Mouse (Mus musculus) midbrain, embryonic 16.5 days (tissue): ENCODE measurements around the gene P2rx2. TPM values are rescaled to one million over a fixed set of nuclear protein-coding genes. Genes with fewer than 3 reads are reported as not detected.

Experiments
- ATAC-seq: fragments of 200-750 bp; cut with Nextera tagmentation; 2 replicates; pipeline ENCODE4 v1.8.0; 2017; ENCODE audit warnings: moderate TSS enrichment
- H3K27ac ChIP-seq: fragments of 300-500 bp; sonication (generic); 2 replicates; pipeline ENCODE4 v1.5.1; 2014; ENCODE audit warnings: mild to moderate bottlenecking, low read length, mixed read lengths
- H3K27me3 ChIP-seq: fragments of 300-500 bp; sonication (generic); 2 replicates; pipeline ENCODE4 v1.6.1; 2014; ENCODE audit warnings: low read depth, low read length, mixed read lengths; ENCODE audit not compliant: control insufficient read depth, insufficient read depth
- H3K36me3 ChIP-seq: fragments of 300-500 bp; sonication (generic); 2 replicates; pipeline ENCODE4 v1.6.1; 2014; ENCODE audit warnings: mild to moderate bottlenecking, low read length, moderate library complexity, mixed read lengths; ENCODE audit not compliant: control insufficient read depth, insufficient read depth
- H3K4me1 ChIP-seq: fragments of 300-500 bp; sonication (generic); 2 replicates; pipeline ENCODE4 v1.6.1; 2014; ENCODE audit warnings: mild to moderate bottlenecking, low read length, mixed read lengths; ENCODE audit not compliant: control insufficient read depth, insufficient read depth
- H3K4me2 ChIP-seq: fragments of 300-500 bp; sonication (generic); 2 replicates; pipeline ENCODE4 v1.6.1; 2014; ENCODE audit warnings: mild to moderate bottlenecking, low read length, mixed read lengths
- H3K4me3 ChIP-seq: fragments of 300-500 bp; sonication (generic); 2 replicates; pipeline ENCODE4 v1.5.1; 2014; ENCODE audit warnings: low read depth, mild to moderate bottlenecking, low read length, moderate library complexity, mixed read lengths
- H3K9ac ChIP-seq: fragments of 300-500 bp; sonication (generic); 2 replicates; pipeline ENCODE4 v1.6.1; 2014; ENCODE audit warnings: low read depth, low read length, mixed read lengths
- H3K9me3 ChIP-seq: fragments of 300-500 bp; sonication (generic); replicated peaks from 2 replicates; pipeline ENCODE4 v1.6.1; 2014; ENCODE audit warnings: mild to moderate bottlenecking, low read length, mixed read lengths; ENCODE audit not compliant: control insufficient read depth, poor library complexity, severe bottlenecking
- WGBS: fragments of 180-500 bp; shearing (Covaris S2); extraction: QIAGEN DNeasy Blood & Tissue Kit; methylation state at CpG from one replicate; pipeline ENCODE4 v1.1.7; 2014; 5-methylcytosine and 5-hydroxymethylcytosine counted together
- polyA plus RNA-seq: library from polyadenylated mRNA; unstranded; fragments of >200 nt; fragmentation: Nextera tagmentation; extraction: Ambion mirVana; gene quantifications from 2 replicates; pipeline ENCODE4 v1.2.1, GENCODE M21; 2015

The P2rx2 gene
- polyA plus RNA-seq, 1 experiment from 2014 or later: 12.5 TPM

- Histone ChIP-seq H3K27ac (no peak overlapping the region), H3K4me1 (peaks cover 4% of the 10 kb centered on the region; the same call in 1 of the 2 replicates), H3K9me3 (no peaks in the 10 kb centered on the region), H3K27me3 (no peaks in the 10 kb centered on the region; the same call in 1 of the 2 replicates), H3K9ac (no peak overlapping the region), H3K4me3 (no peak overlapping the region), H3K36me3 (no peaks in the 10 kb centered on the region), H3K4me2 (no peak overlapping the region)
- WGBS: 20% methylated on average over 7 of the region's 7 CpGs
- no peak for ATAC-seq
These were observed 11.7 kb upstream of the P2rx2 start for GRCm38 (mm10) chr5:110354716-110355115.

- no peaks in the 10 kb centered on the region for H3K36me3 ChIP-seq
- ATAC-seq: no peak
- no peak overlapping the region for H3K27ac ChIP-seq
- H3K4me3 ChIP-seq: no peak overlapping the region
- H3K4me1 ChIP-seq: peaks cover 8% of the 10 kb centered on the region; the same call in 1 of the 2 replicates
- 88% methylated on average over 8 of the region's 8 CpGs for WGBS
- no peak overlapping the region for H3K9ac ChIP-seq
- H3K9me3 ChIP-seq: no peaks in the 10 kb centered on the region
- H3K27me3 ChIP-seq: no peaks in the 10 kb centered on the region
- no peak overlapping the region for H3K4me2 ChIP-seq
These were observed 4.0 kb upstream of the P2rx2 start for GRCm38 (mm10) chr5:110347006-110347405.

- WGBS: 84% methylated on average over 4 of the region's 4 CpGs
- Histone ChIP-seq H3K27ac (no peak overlapping the region), H3K4me1 (peaks cover 8% of the 10 kb centered on the region; the same call in 1 of the 2 replicates), H3K4me2 (no peak overlapping the region), H3K27me3 (no peaks in the 10 kb centered on the region), H3K9ac (no peak overlapping the region), H3K9me3 (no peaks in the 10 kb centered on the region), H3K36me3 (no peaks in the 10 kb centered on the region), H3K4me3 (no peak overlapping the region)
- ATAC-seq: no peak
These were observed 2.5 kb upstream of the P2rx2 start for GRCm38 (mm10) chr5:110345553-110345952.

- Histone ChIP-seq H3K4me1 (peaks cover 8% of the 10 kb centered on the region; the same call in 1 of the 2 replicates), H3K9me3 (no peaks in the 10 kb centered on the region), H3K4me2 (no peak within 1 kb of the TSS), H3K4me3 (no peak within 1 kb of the TSS), H3K9ac (no peak within 1 kb of the TSS), H3K36me3 (no peaks in the 10 kb centered on the region), H3K27ac (no peak within 1 kb of the TSS), H3K27me3 (no peaks in the 10 kb centered on the region)
- no peak for ATAC-seq
- WGBS: 81% methylated on average over 4 of the region's 4 CpGs
These were observed 1.5 kb upstream of the P2rx2 start, which contains the start of gene Lrcol1 for GRCm38 (mm10) chr5:110344524-110344923. Gene Lrcol1 (plus strand): TSS chr5:110344730.

GRCm38 (mm10) chr5:110338792-110339191, 4.2 kb downstream of the P2rx2 start:
- peaks cover 8% of the 10 kb centered on the region; the same call in 1 of the 2 replicates for H3K4me1 ChIP-seq
- no peak overlapping the region for H3K27ac ChIP-seq
- H3K27me3 ChIP-seq: no peaks in the 10 kb centered on the region
- H3K9me3 ChIP-seq: no peaks in the 10 kb centered on the region
- no peak overlapping the region for H3K9ac ChIP-seq
- no peak for ATAC-seq
- no peaks in the 10 kb centered on the region for H3K36me3 ChIP-seq
- H3K4me3 ChIP-seq: no peak overlapping the region
- WGBS: 100% methylated on average over 2 of the region's 2 CpGs
- H3K4me2 ChIP-seq: no peak overlapping the region

GRCm38 (mm10) chr5:110330508-110330907, 12.5 kb downstream of the P2rx2 start:
- ATAC-seq: no peak
- no peak overlapping the region for H3K4me2 ChIP-seq
- no peak overlapping the region for H3K9ac ChIP-seq
- no peaks in the 10 kb centered on the region for H3K36me3 ChIP-seq
- H3K27ac ChIP-seq: no peak overlapping the region
- H3K27me3 ChIP-seq: no peaks in the 10 kb centered on the region
- no peaks in the 10 kb centered on the region for H3K4me1 ChIP-seq
- 91% methylated on average over 3 of the region's 3 CpGs for WGBS
- H3K4me3 ChIP-seq: no peak overlapping the region
- H3K9me3 ChIP-seq: no peaks in the 10 kb centered on the region

- Histone ChIP-seq H3K9ac (no peak overlapping the region), H3K27ac (no peak overlapping the region), H3K9me3 (no peaks in the 10 kb centered on the region), H3K36me3 (no peaks in the 10 kb centered on the region), H3K4me2 (no peak overlapping the region), H3K4me3 (no peak overlapping the region), H3K27me3 (no peaks in the 10 kb centered on the region), H3K4me1 (no peaks in the 10 kb centered on the region)
- ATAC-seq: no peak
- WGBS: 91% methylated on average over 3 of the region's 3 CpGs
These were observed 29.9 kb downstream of the P2rx2 start for GRCm38 (mm10) chr5:110313127-110313526.

GRCm38 (mm10) chr5:110308861-110309260, 34.2 kb downstream of the P2rx2 start:
- Histone ChIP-seq H3K4me1 (no peaks in the 10 kb centered on the region), H3K36me3 (no peaks in the 10 kb centered on the region), H3K4me2 (no peak overlapping the region), H3K9ac (no peak overlapping the region), H3K27ac (no peak overlapping the region), H3K4me3 (no peak overlapping the region), H3K9me3 (no peaks in the 10 kb centered on the region), H3K27me3 (no peaks in the 10 kb centered on the region)
- 95% methylated on average over 7 of the region's 7 CpGs for WGBS
- no peak for ATAC-seq

- Histone ChIP-seq H3K4me1 (no peaks in the 10 kb centered on the region), H3K36me3 (0 out of 2 replicates have a peak, but pooled peaks cover 2% of the 10 kb centered on the region), H3K4me2 (no peak overlapping the region), H3K4me3 (no peak overlapping the region), H3K9me3 (no peaks in the 10 kb centered on the region), H3K27me3 (no peaks in the 10 kb centered on the region), H3K9ac (no peak overlapping the region), H3K27ac (no peak overlapping the region)
- WGBS: 94% methylated on average over 2 of the region's 2 CpGs
- ATAC-seq: no peak
These were observed 42.4 kb downstream of the P2rx2 start for GRCm38 (mm10) chr5:110300591-110300990.
